Mouse (Mus musculus): Measurements from ENCODE around the gene Fam19a5. TPM values are rescaled to one million over a fixed set of nuclear protein-coding genes. Genes with fewer than 3 reads are reported as not detected.

Gene Fam19a5
- polyA plus RNA-seq, 1 experiment from 2014 or later: 0.10 TPM

- no peak overlapping the region for H3K4me2 ChIP-seq
- no peaks in the 10 kb centered on the region for H3K9me3 ChIP-seq (replicated peaks)
- no peaks in the 10 kb centered on the region for H3K27me3 ChIP-seq
- H3K4me3 ChIP-seq (replicated peaks): no peak overlapping the region
- WGBS (ENCODE audit: insufficient replicate concordance): 68% methylated on average over 4 of the region's 4 CpGs
- H3K4me1 ChIP-seq (replicated peaks): no peaks in the 10 kb centered on the region
- no peak overlapping the region for H3K27ac ChIP-seq
- ATAC-seq (ENCODE audit: low read depth) (no peak), DNase-seq (no peak)
- H3K9ac ChIP-seq: no peak overlapping the region
- H3K36me3 ChIP-seq: no peaks in the 10 kb centered on the region
Measured at GRCm38 (mm10) chr15:87597149-87597548, 53.0 kb downstream of the Fam19a5 start.

- DNase-seq (no peak), ATAC-seq (ENCODE audit: low read depth) (no peak)
- no peak overlapping the region for H3K4me3 ChIP-seq (replicated peaks)
- no peaks in the 10 kb centered on the region for H3K4me1 ChIP-seq (replicated peaks)
- 80% methylated on average over 4 of the region's 4 CpGs for WGBS (ENCODE audit: insufficient replicate concordance)
- H3K4me2 ChIP-seq: no peak overlapping the region
- no peak overlapping the region for H3K9ac ChIP-seq
- H3K36me3 ChIP-seq: no peaks in the 10 kb centered on the region
- no peaks in the 10 kb centered on the region for H3K9me3 ChIP-seq (replicated peaks)
- no peak overlapping the region for H3K27ac ChIP-seq
- H3K27me3 ChIP-seq: no peaks in the 10 kb centered on the region
Measured at GRCm38 (mm10) chr15:87597766-87598165, 53.7 kb downstream of the Fam19a5 start.

DNA sequence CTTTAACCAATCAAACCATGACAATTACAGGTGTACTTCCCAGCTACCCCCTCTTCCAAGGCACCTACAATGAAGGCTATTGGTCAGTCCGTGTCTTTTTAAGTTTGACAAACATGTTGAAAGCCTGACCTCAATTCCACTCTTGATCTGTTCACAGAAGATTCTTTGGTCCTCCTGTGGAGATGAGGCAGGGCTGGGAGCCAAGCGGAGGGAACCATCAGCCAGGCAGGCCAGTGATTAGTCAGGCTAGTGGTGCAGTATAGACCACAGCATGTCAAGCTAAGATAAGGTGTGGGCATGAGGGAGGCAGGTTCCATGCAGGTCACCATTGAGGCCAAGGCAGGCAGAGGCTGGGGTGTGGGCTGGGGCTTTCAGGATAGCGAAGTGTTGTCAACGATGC, 54.5 kb downstream of the Fam19a5 start:
- DNase-seq (no peak), ATAC-seq (ENCODE audit: low read depth) (no peak)
- H3K9ac ChIP-seq: no peak overlapping the region
- WGBS (ENCODE audit: insufficient replicate concordance): 67% methylated on average over 4 of the region's 4 CpGs
- H3K27ac ChIP-seq: no peak overlapping the region
- H3K4me1 ChIP-seq (replicated peaks): no peaks in the 10 kb centered on the region
- H3K36me3 ChIP-seq: no peaks in the 10 kb centered on the region
- H3K4me3 ChIP-seq (replicated peaks): no peak overlapping the region
- no peaks in the 10 kb centered on the region for H3K27me3 ChIP-seq
- no peaks in the 10 kb centered on the region for H3K9me3 ChIP-seq (replicated peaks)
- no peak overlapping the region for H3K4me2 ChIP-seq

- ATAC-seq (ENCODE audit: low read depth) (no peak), DNase-seq (no peak)
- H3K4me2 ChIP-seq: no peak overlapping the region
- H3K36me3 ChIP-seq: no peaks in the 10 kb centered on the region
- no peak overlapping the region for H3K27ac ChIP-seq
- H3K4me3 ChIP-seq (replicated peaks): no peak overlapping the region
- H3K9ac ChIP-seq: no peak overlapping the region
- 45% methylated on average over 1 of the region's 1 CpGs for WGBS (ENCODE audit: insufficient replicate concordance)
- no peaks in the 10 kb centered on the region for H3K27me3 ChIP-seq
- H3K4me1 ChIP-seq (replicated peaks): no peaks in the 10 kb centered on the region
- no peaks in the 10 kb centered on the region for H3K9me3 ChIP-seq (replicated peaks)
Measured at GRCm38 (mm10) chr15:87603316-87603715, 59.2 kb downstream of the Fam19a5 start.

- no peaks in the 10 kb centered on the region for H3K9me3 ChIP-seq (replicated peaks)
- DNase-seq (no peak), ATAC-seq (ENCODE audit: low read depth) (no peak)
- H3K4me2 ChIP-seq: no peak overlapping the region
- no peak overlapping the region for H3K27ac ChIP-seq
- no peak overlapping the region for H3K9ac ChIP-seq
- H3K27me3 ChIP-seq: no peaks in the 10 kb centered on the region
- no peaks in the 10 kb centered on the region for H3K36me3 ChIP-seq
- WGBS (ENCODE audit: insufficient replicate concordance): 45% methylated on average over 9 of the region's 9 CpGs
- no peak overlapping the region for H3K4me3 ChIP-seq (replicated peaks)
- H3K4me1 ChIP-seq (replicated peaks): no peaks in the 10 kb centered on the region
Measured at GRCm38 (mm10) chr15:87605504-87606280, 61.6 kb downstream of the Fam19a5 start.

- Histone ChIP-seq H3K27me3 (no peaks in the 10 kb centered on the region), H3K4me3 (replicated peaks) (no peak overlapping the region), H3K9ac (no peak overlapping the region), H3K36me3 (no peaks in the 10 kb centered on the region), H3K27ac (no peak overlapping the region), H3K4me2 (no peak overlapping the region), H3K4me1 (replicated peaks) (no peaks in the 10 kb centered on the region), H3K9me3 (replicated peaks) (no peaks in the 10 kb centered on the region)
- ATAC-seq (ENCODE audit: low read depth) (no peak), DNase-seq (no peak)
- 61% methylated on average over 10 of the region's 10 CpGs for WGBS (ENCODE audit: insufficient replicate concordance)
Measured at GRCm38 (mm10) chr15:87606702-87607101, 62.6 kb downstream of the Fam19a5 start.

DNA sequence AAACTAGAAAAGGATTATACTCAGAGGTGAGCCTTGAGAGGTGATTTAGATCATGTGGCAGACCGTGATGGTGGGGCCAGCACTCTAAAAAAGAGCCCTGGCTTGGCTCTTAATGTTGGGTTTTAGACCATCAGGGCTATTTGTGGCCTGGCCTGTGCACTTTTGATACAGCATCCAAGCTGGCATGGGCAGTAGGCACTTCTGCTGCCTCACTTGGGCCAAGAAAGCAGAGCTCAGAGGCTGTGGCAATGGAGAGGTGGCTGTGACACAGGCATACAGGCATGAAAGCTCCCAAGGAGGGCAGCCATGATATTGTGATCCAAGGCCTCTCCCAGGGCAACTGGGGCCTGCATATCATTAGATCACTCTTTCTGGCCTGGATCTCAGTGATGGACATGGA, 65.1 kb downstream of the Fam19a5 start:
- no peak for DNase-seq
- Histone ChIP-seq H3K27ac (no peak overlapping the region), H3K27me3 (no peaks in the 10 kb centered on the region), H3K9ac (no peak overlapping the region), H3K4me1 (replicated peaks) (no peaks in the 10 kb centered on the region), H3K9me3 (replicated peaks) (no peaks in the 10 kb centered on the region), H3K4me3 (replicated peaks) (no peak overlapping the region), H3K4me2 (no peak overlapping the region), H3K36me3 (no peaks in the 10 kb centered on the region)
- ATAC-seq (ENCODE audit: low read depth): no peak
- WGBS (ENCODE audit: insufficient replicate concordance): 64% methylated on average over 1 of the region's 1 CpGs

GRCm38 (mm10) chr15:87623966-87624609, 80.0 kb downstream of the Fam19a5 start:
- Histone ChIP-seq H3K36me3 (no peaks in the 10 kb centered on the region), H3K4me1 (replicated peaks) (no peaks in the 10 kb centered on the region; the same call in 1 of the 2 replicates), H3K27ac (no peak overlapping the region), H3K4me3 (replicated peaks) (peak overlapping the region; percentile 48), H3K9ac (no peak overlapping the region), H3K27me3 (peaks cover 58% of the 10 kb centered on the region), H3K9me3 (replicated peaks) (no peaks in the 10 kb centered on the region), H3K4me2 (peak overlapping the region; percentile 63)
- ATAC-seq (ENCODE audit: low read depth): peak; percentile 73
- under 1% methylated on average over 64 of the region's 86 CpGs for WGBS (ENCODE audit: insufficient replicate concordance)
- DNase-seq: peak; percentile 4

DNA sequence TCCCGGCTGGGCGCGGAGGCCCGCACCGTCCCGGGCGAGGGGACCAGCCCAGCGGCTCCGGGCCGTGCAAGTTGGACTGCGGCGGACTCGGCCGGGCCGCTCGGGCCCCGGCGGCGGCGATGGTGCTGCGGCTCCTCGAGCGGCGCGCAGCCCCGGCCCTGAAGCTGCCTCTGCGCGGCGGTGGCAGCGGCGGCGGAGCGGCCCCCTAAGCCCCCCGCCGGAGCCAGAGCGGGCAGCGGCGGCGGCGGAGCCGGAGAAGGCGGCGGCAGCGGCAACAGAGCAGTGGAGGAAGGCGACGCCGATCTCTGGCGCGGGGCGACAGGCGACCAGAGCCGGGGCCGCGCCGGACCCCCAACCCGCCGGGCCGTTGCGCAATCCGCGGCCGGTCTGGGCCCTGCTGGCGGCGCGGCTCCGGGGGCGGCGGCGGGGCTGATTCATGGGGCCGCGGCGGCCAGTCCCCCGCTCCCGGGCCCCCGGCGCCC, 80.6 kb downstream of the Fam19a5 start:
- H3K4me1 ChIP-seq (replicated peaks): no peaks in the 10 kb centered on the region; the same call in 1 of the 2 replicates
- no peaks in the 10 kb centered on the region for H3K36me3 ChIP-seq
- H3K9me3 ChIP-seq (replicated peaks): no peaks in the 10 kb centered on the region
- peak overlapping the region; percentile 48 for H3K4me3 ChIP-seq (replicated peaks)
- H3K4me2 ChIP-seq: peak overlapping the region; percentile 63
- H3K9ac ChIP-seq: no peak overlapping the region
- ATAC-seq (ENCODE audit: low read depth) (no peak), DNase-seq (no peak)
- H3K27me3 ChIP-seq: peaks cover 58% of the 10 kb centered on the region
- no peak overlapping the region for H3K27ac ChIP-seq
- under 1% methylated on average over 58 of the region's 76 CpGs for WGBS (ENCODE audit: insufficient replicate concordance)

DNA sequence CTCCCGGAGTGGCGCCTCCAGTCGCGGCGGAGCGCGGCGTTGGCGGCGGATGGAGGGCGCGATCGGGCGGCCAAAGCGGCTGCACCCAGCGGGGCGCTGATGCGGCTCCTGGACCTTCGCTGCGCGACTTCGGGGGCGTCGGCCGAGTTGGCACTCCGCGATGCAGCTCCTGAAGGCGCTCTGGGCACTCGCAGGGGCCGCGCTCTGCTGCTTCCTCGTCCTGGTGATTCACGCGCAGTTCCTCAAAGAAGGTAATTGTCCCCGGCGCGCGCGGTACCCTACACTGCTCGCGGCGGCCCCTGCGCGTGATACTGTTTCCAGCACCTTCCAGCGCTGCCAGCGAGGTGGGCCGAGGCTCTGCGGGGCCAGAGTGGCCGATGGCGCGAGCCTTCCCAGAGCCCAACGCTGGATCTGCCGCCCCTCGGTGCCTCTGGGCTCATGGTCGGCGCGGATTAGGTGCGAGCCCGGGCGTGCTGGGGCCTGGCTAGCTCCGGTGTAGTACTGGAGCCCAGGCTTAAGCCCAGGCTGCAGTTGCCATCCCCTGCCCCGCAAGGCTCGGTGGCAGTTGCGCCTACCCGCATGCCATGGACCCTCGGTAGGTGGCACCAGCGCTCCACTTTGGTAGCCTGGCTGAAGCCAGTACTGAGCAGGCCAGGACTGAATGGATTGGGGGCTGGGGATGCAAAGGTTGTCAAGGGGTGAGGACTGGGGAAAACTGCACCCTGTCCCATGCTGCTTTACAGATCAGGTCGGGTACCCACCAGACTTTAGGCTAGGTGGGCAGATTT, 81.3 kb downstream of the Fam19a5 start:
- H3K36me3 ChIP-seq: no peaks in the 10 kb centered on the region
- H3K9ac ChIP-seq: no peak overlapping the region
- H3K4me3 ChIP-seq (replicated peaks): peak overlapping the region; percentile 48
- H3K9me3 ChIP-seq (replicated peaks): no peaks in the 10 kb centered on the region
- H3K27ac ChIP-seq: no peak overlapping the region
- no peaks in the 10 kb centered on the region; the same call in 1 of the 2 replicates for H3K4me1 ChIP-seq (replicated peaks)
- peaks cover 58% of the 10 kb centered on the region for H3K27me3 ChIP-seq
- DNase-seq: peak; percentile 5
- no peak for ATAC-seq (ENCODE audit: low read depth)
- 1% methylated on average over 64 of the region's 68 CpGs for WGBS (ENCODE audit: insufficient replicate concordance)
- H3K4me2 ChIP-seq: peak overlapping the region; percentile 63

GRCm38 (mm10) chr15:87635272-87635671, 91.2 kb downstream of the Fam19a5 start:
- Histone ChIP-seq H3K9me3 (replicated peaks) (no peaks in the 10 kb centered on the region), H3K4me3 (replicated peaks) (no peak overlapping the region), H3K4me2 (no peak overlapping the region), H3K27me3 (no peaks in the 10 kb centered on the region), H3K36me3 (no peaks in the 10 kb centered on the region), H3K27ac (no peak overlapping the region), H3K4me1 (replicated peaks) (no peaks in the 10 kb centered on the region), H3K9ac (no peak overlapping the region)
- DNase-seq (no peak), ATAC-seq (ENCODE audit: low read depth) (no peak)
- WGBS (ENCODE audit: insufficient replicate concordance): 75% methylated on average over 5 of the region's 5 CpGs

Measured in liver, embryonic 13.5 days (tissue).